Mouse (Mus musculus): ENCODE results near the gene Ms4a6b. TPM values are rescaled to one million over a fixed set of nuclear protein-coding genes. Genes with fewer than 3 reads are reported as not detected.
"Not testable (repeated sequence)": the region's sequence is repeated elsewhere in the genome, so short reads cannot be mapped to it uniquely, and the experiment has no call there.

Gene Ms4a6b
- total and polyA plus RNA-seq, 2 experiments from 2014 or later = 2.0 to 2.7 TPM

- WGBS = 55% methylated on average over 2 of the region's 2 CpGs
- ATAC-seq (ENCODE audit: low FRiP score) (no peak), DNase-seq (ENCODE audit: low spot score) (no peak)
Observed at GRCm38 (mm10) chr19:11533888-11534445, 17.7 kb downstream of the Ms4a6b start.

GRCm38 (mm10) chr19:11536593-11536992 lies 20.3 kb downstream of the Ms4a6b start, which contains the start of gene Ms4a4d:
TSS of gene Ms4a4d (plus strand) at chr19:11536801.
- Histone ChIP-seq H3K27me3 (ENCODE audit: insufficient read depth, low read length) (no peaks in the 10 kb centered on the region), H3K4me2 (ENCODE audit: low read depth, low read length, poor library complexity, severe bottlenecking) (no peak within 1 kb of the TSS), H3K27ac (ENCODE audit: low read depth, low read length) (no peak within 1 kb of the TSS), H3K4me1 (ENCODE audit: insufficient read depth, low read length) (no peaks in the 10 kb centered on the region), H3K9me3 (ENCODE audit: low read length) (no peaks in the 10 kb centered on the region), H3K36me3 (ENCODE audit: insufficient read depth, low read length) (no peaks in the 10 kb centered on the region), H3K9ac (replicated peaks; ENCODE audit: low read length, poor library complexity, severe bottlenecking) (no peak within 1 kb of the TSS), H3K4me3 (ENCODE audit: low read depth, low read length) (no peak within 1 kb of the TSS)
- TF ChIP-seq CTCF (IDR thresholded peaks at IDR 0.05) = no peak
- WGBS = 14% methylated on average over 7 of the region's 7 CpGs
- ATAC-seq (ENCODE audit: low FRiP score) (no peak), DNase-seq (ENCODE audit: low spot score) (no peak)

More at GRCm38 (mm10) chr19:11533888-11534445, 17.7 kb downstream of the Ms4a6b start:
- Histone ChIP-seq H3K27ac (ENCODE audit: low read depth, low read length) (no peak overlapping the region), H3K4me3 (ENCODE audit: low read depth, low read length) (no peak overlapping the region), H3K9ac (replicated peaks; ENCODE audit: low read length, poor library complexity, severe bottlenecking) (no peak overlapping the region), H3K36me3 (ENCODE audit: insufficient read depth, low read length) (no peaks in the 10 kb centered on the region), H3K9me3 (ENCODE audit: low read length) (no peaks in the 10 kb centered on the region), H3K4me2 (ENCODE audit: low read depth, low read length, poor library complexity, severe bottlenecking) (no peak overlapping the region), H3K27me3 (ENCODE audit: insufficient read depth, low read length) (no peaks in the 10 kb centered on the region), H3K4me1 (ENCODE audit: insufficient read depth, low read length) (no peaks in the 10 kb centered on the region)
- no peak for TF ChIP-seq CTCF (IDR thresholded peaks at IDR 0.05)

- 15% methylated on average over 2 of the region's 2 CpGs for WGBS
- H3K9ac ChIP-seq (replicated peaks; ENCODE audit: low read length, poor library complexity, severe bottlenecking) = no peak overlapping the region
- no peaks in the 10 kb centered on the region for H3K27me3 ChIP-seq (ENCODE audit: insufficient read depth, low read length)
- DNase-seq (ENCODE audit: low spot score) (no peak), ATAC-seq (ENCODE audit: low FRiP score) (no peak)
- H3K27ac ChIP-seq (ENCODE audit: low read depth, low read length) = no peak overlapping the region
- no peak overlapping the region for H3K4me3 ChIP-seq (ENCODE audit: low read depth, low read length)
- H3K9me3 ChIP-seq (ENCODE audit: low read length) = no peaks in the 10 kb centered on the region
- no peaks in the 10 kb centered on the region for H3K4me1 ChIP-seq (ENCODE audit: insufficient read depth, low read length)
- H3K4me2 ChIP-seq (ENCODE audit: low read depth, low read length, poor library complexity, severe bottlenecking) = no peak overlapping the region
- H3K36me3 ChIP-seq (ENCODE audit: insufficient read depth, low read length) = no peaks in the 10 kb centered on the region
- no peak for TF ChIP-seq CTCF (IDR thresholded peaks at IDR 0.05)
Observed at GRCm38 (mm10) chr19:11537336-11537735, 21.0 kb downstream of the Ms4a6b start.

- not testable (repeated sequence) for H3K4me3 ChIP-seq (ENCODE audit: low read depth, low read length); ATAC-seq (ENCODE audit: low FRiP score); H3K4me1 ChIP-seq (ENCODE audit: insufficient read depth, low read length); H3K27ac ChIP-seq (ENCODE audit: low read depth, low read length); H3K9ac ChIP-seq (replicated peaks; ENCODE audit: low read length, poor library complexity, severe bottlenecking); H3K4me2 ChIP-seq (ENCODE audit: low read depth, low read length, poor library complexity, severe bottlenecking); DNase-seq (ENCODE audit: low spot score); H3K9me3 ChIP-seq (ENCODE audit: low read length); H3K27me3 ChIP-seq (ENCODE audit: insufficient read depth, low read length); H3K36me3 ChIP-seq (ENCODE audit: insufficient read depth, low read length)
- 89% methylated on average over 1 of the region's 1 CpGs for WGBS
Observed at GRCm38 (mm10) chr19:11540166-11540821, 24.0 kb downstream of the Ms4a6b start.

- H3K27ac ChIP-seq (ENCODE audit: low read depth, low read length); DNase-seq (ENCODE audit: low spot score); H3K9me3 ChIP-seq (ENCODE audit: low read length); H3K4me2 ChIP-seq (ENCODE audit: low read depth, low read length, poor library complexity, severe bottlenecking); H3K4me1 ChIP-seq (ENCODE audit: insufficient read depth, low read length); H3K27me3 ChIP-seq (ENCODE audit: insufficient read depth, low read length); H3K36me3 ChIP-seq (ENCODE audit: insufficient read depth, low read length); H3K4me3 ChIP-seq (ENCODE audit: low read depth, low read length); ATAC-seq (ENCODE audit: low FRiP score); H3K9ac ChIP-seq (replicated peaks; ENCODE audit: low read length, poor library complexity, severe bottlenecking): not testable (repeated sequence)
- WGBS = 88% methylated on average over 2 of the region's 2 CpGs
Observed at GRCm38 (mm10) chr19:11544383-11544782, 28.1 kb downstream of the Ms4a6b start.

GRCm38 (mm10) chr19:11547911-11548310 lies 31.6 kb downstream of the Ms4a6b start:
- ATAC-seq (ENCODE audit: low FRiP score) (no peak), DNase-seq (ENCODE audit: low spot score) (no peak)
- H3K9me3 ChIP-seq (ENCODE audit: low read length) = no peaks in the 10 kb centered on the region
- H3K36me3 ChIP-seq (ENCODE audit: insufficient read depth, low read length) = no peaks in the 10 kb centered on the region
- no peak overlapping the region for H3K27ac ChIP-seq (ENCODE audit: low read depth, low read length)
- H3K27me3 ChIP-seq (ENCODE audit: insufficient read depth, low read length) = no peaks in the 10 kb centered on the region
- H3K9ac ChIP-seq (replicated peaks; ENCODE audit: low read length, poor library complexity, severe bottlenecking) = no peak overlapping the region
- no peaks in the 10 kb centered on the region for H3K4me1 ChIP-seq (ENCODE audit: insufficient read depth, low read length)
- H3K4me2 ChIP-seq (ENCODE audit: low read depth, low read length, poor library complexity, severe bottlenecking) = no peak overlapping the region
- TF ChIP-seq CTCF (IDR thresholded peaks at IDR 0.05) = no peak
- H3K4me3 ChIP-seq (ENCODE audit: low read depth, low read length) = no peak overlapping the region
